Mouse (Mus musculus) cerebellum, adult 2 months (tissue): ENCODE measurements around the gene Siglech. TPM values are rescaled to one million over a fixed set of nuclear protein-coding genes. Genes with fewer than 3 reads are reported as not detected.
"Not testable (repeated sequence)": the region's sequence is repeated elsewhere in the genome, so short reads cannot be mapped to it uniquely, and the experiment has no call there.

Experiments
- DNase-seq, 2 experiments: peaks; one replicate each; pipeline ENCODE4 v3.0.0; 2021
- H3K27ac ChIP-seq: fragments of 200-500 bp; 2 replicates; pipeline ENCODE4 v1.5.1; 2012; ENCODE audit warnings: low read length, control low read depth, inconsistent platforms; ENCODE audit not compliant: insufficient read depth
- H3K27me3 ChIP-seq: fragments of 200-500 bp; 2 replicates; pipeline ENCODE4 v1.6.1; 2012; ENCODE audit warnings: inconsistent platforms, mild to moderate bottlenecking, low read length, moderate library complexity; ENCODE audit not compliant: control insufficient read depth, insufficient read depth
- H3K4me1 ChIP-seq: fragments of 200-500 bp; 2 replicates; pipeline ENCODE4 v1.6.1; 2011; ENCODE audit warnings: low read length; ENCODE audit not compliant: control insufficient read depth, insufficient read depth
- H3K4me3 ChIP-seq: fragments of 200-500 bp; replicated peaks from 2 replicates; pipeline ENCODE3; 2011; ENCODE audit warnings: mild to moderate bottlenecking, low read depth, low read length, control low read depth; ENCODE audit not compliant: insufficient read depth
- CTCF ChIP-seq: fragments of 200-500 bp; IDR thresholded peaks from 2 replicates; pipeline ENCODE4 v1.5.1; 2011; ENCODE audit warnings: low read depth, mild to moderate bottlenecking, control low read depth, low read length, moderate library complexity, borderline replicate concordance; ENCODE audit not compliant: insufficient read depth
- POLR2A ChIP-seq: fragments of 200-500 bp; IDR thresholded peaks from 2 replicates; pipeline ENCODE4 v1.6.1; 2011; ENCODE audit warnings: low read length, control low read depth, borderline replicate concordance; ENCODE audit not compliant: insufficient read depth
- WGBS: fragments of 180-500 bp; shearing (Covaris S2); methylation state at CpG from one replicate; pipeline ENCODE4 v1.1.7; 2018; 5-methylcytosine and 5-hydroxymethylcytosine counted together
- polyA plus RNA-seq: library from polyadenylated mRNA; depleted of rRNA; stranded (reverse); fragments of >200 nt; gene quantifications from 2 replicates; pipeline ENCODE4 v1.2.3, GENCODE M21; 2012

The Siglech gene
- polyA plus RNA-seq, 1 experiment, result 7.8 TPM

DNA sequence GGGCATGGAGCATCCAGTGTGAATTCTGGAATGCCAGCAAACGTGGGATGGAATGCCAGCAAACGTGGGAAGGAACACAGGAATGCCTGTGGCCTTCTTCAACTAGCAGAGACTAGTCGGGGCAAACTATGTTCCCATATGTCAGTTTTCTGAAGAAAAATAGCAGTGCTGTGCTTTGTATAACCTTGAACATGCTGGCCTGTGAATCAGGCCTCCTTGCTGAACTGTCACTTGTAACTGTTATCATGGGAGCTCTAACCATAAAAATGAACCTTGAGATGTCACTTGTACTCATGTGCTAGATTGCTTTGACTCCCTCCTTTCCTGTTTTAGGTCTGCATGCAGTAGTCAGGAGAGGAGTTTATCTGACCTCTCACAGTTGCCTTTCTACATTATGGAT, 17.1 kb upstream of the Siglech start:
- 75% methylated on average over 3 of the region's 3 CpGs for WGBS
- DNase-seq, result no peak
- Histone ChIP-seq H3K27me3 (no peaks in the 10 kb centered on the region), H3K27ac (no peak overlapping the region), H3K4me1 (no peaks in the 10 kb centered on the region), H3K4me3 (no peak overlapping the region)
- TF ChIP-seq POLR2A (no peak), CTCF (no peak)

DNA sequence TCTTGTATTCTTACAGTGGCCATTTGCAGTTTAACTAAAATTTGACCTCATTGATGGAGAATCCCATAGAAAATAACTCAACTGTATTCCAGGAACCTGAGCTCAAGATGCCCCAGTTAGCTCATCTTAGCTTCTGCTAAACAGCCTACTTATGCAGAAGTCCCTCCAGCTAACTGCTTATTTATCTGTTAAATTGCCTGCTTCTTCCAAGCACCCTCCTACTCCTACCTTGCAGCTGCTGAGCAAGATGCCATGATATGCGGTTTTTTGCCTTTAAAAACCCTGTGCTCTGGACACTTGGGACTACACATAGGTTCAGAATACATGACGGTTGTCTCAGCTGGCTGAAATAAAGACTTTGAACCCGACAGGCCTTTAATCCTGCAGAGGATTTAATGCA, 8.6 kb upstream of the Siglech start:
- 62% methylated on average over 3 of the region's 3 CpGs for WGBS
- DNase-seq, result no peak
- Histone ChIP-seq H3K4me1 (no peaks in the 10 kb centered on the region), H3K27ac (no peak overlapping the region), H3K27me3 (no peaks in the 10 kb centered on the region), H3K4me3 (no peak overlapping the region)
- TF ChIP-seq CTCF (no peak), POLR2A (no peak)

DNA sequence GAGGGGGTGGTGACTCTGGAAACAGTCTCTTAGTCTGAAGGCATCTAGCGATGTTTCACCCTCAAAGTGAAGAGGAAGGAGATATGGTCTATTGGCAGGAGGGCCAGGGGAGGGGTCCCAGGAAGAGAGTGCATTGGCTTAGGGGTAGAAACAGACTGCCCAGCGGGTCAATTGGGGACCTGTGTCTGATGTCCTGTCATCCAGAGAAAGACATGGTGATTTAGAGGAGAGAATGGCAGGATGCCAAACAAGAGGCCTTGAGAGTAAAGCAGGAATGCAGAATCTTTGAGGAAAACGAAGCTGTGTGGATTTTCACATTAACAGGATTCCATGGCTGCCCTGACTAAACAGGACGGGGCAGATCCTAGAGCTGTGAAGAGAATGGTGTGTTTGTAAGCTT, 12.0 kb downstream of the Siglech start:
- no peak for TF ChIP-seq CTCF
- 55% methylated on average over 4 of the region's 4 CpGs for WGBS

DNA sequence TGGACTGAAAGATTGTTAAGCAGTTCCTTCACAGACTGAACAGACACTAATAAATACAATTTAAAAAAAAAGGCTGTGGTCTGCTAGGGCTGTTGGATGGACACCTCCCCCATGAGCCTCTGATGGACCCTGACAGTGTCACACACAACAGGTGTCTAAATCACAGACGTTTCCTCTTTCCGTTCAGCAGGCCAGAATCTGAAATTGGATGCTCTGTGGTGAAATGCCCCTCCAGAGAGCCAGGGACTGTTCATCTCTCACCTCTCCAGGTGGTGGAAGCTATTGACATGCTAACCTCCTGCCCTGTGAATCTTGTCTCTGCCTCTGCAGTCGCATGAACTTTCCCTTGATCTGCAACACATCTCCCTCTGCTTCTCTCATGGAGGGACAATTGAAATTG, 14.5 kb downstream of the Siglech start:
- DNase-seq, result no peak
- Histone ChIP-seq H3K4me3 (no peak overlapping the region), H3K27ac (no peak overlapping the region), H3K4me1 (0 out of 2 replicates have a peak, but pooled peaks cover 3% of the 10 kb centered on the region), H3K27me3 (no peaks in the 10 kb centered on the region)
- 46% methylated on average over 3 of the region's 3 CpGs for WGBS
- TF ChIP-seq CTCF (no peak), POLR2A (no peak)

More for the DNA sequence above, 12.0 kb downstream of the Siglech start:
- Histone ChIP-seq H3K27ac (no peak overlapping the region), H3K27me3 (no peaks in the 10 kb centered on the region), H3K4me1 (0 out of 2 replicates have a peak, but pooled peaks cover 3% of the 10 kb centered on the region), H3K4me3 (no peak overlapping the region)
- no peak for DNase-seq

DNA sequence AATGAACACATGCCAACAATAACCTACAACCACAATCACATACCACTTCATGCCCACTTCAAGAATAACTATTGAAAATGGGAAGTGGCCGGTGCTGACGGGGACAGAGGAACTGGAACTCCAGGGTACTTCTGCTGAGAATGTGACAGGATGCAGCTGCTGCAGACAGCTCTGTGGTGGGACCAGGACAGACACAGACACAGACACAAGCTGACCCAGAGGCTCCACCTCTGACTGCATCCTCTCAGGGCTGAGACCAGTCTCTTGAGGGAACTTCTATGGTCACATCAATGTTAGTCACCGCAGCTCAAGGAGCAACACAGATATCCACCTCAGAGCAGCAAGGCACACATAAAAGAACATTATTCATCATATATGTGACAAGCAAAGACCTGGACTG, 16.6 kb downstream of the Siglech start:
- TF ChIP-seq POLR2A, result no peak
- no peak for TF ChIP-seq CTCF
- no peak overlapping the region for H3K27ac ChIP-seq
- H3K27me3 ChIP-seq, result no peaks in the 10 kb centered on the region
- no peak overlapping the region for H3K4me3 ChIP-seq
- no peak for DNase-seq
- 0 out of 2 replicates have a peak, but pooled peaks cover 3% of the 10 kb centered on the region for H3K4me1 ChIP-seq
- WGBS, result 78% methylated on average over 3 of the region's 3 CpGs

DNA sequence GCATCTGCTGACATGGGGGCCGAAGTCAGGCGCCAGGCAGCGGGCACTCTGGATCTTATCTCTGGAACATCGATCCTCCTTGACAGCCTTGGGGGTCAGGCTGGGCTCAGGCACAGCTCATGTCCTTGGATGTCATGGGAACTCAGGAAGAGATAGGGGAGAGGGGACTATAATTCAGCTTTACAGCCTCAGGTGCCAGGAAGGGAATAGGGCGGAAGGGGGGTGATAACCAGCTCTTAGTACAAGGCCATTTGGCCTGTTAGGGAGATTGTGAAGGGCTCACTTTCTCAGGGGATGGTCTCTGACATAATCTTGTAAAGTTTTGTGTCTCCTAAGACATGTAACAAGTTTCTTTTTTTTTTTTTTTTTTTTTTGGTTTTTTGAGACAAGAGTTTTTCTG, 22.6 kb downstream of the Siglech start:
- H3K4me1 ChIP-seq, DNase-seq, H3K27ac ChIP-seq, H3K4me3 ChIP-seq, H3K27me3 ChIP-seq: not testable (repeated sequence)
- 87% methylated on average over 5 of the region's 5 CpGs for WGBS

DNA sequence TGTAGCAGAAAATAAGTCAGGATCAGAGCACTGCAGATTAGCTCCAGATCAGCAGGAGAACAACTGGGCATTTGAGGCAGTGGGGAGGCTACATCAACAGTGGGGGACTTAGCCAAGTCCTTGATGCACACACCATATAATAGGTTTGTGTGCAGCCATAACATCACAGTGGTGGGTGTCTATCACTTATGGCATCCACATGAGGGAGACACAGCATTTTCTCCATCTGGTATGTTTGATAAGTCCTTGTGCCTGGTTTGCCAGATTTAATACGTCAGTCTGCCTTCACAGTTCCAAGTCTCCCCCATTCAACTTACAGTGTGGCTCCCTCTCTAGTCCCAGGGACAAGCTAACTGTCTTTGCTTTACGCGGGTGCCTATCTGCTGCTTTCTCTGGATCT, 24.3 kb downstream of the Siglech start:
- no peak for DNase-seq
- no peak overlapping the region for H3K4me3 ChIP-seq
- no peaks in the 10 kb centered on the region for H3K27me3 ChIP-seq
- H3K4me1 ChIP-seq, result peaks cover 7% of the 10 kb centered on the region; the same call in 1 of the 2 replicates
- WGBS, result 81% methylated on average over 3 of the region's 3 CpGs
- no peak for TF ChIP-seq CTCF
- no peak for TF ChIP-seq POLR2A
- no peak overlapping the region for H3K27ac ChIP-seq

DNA sequence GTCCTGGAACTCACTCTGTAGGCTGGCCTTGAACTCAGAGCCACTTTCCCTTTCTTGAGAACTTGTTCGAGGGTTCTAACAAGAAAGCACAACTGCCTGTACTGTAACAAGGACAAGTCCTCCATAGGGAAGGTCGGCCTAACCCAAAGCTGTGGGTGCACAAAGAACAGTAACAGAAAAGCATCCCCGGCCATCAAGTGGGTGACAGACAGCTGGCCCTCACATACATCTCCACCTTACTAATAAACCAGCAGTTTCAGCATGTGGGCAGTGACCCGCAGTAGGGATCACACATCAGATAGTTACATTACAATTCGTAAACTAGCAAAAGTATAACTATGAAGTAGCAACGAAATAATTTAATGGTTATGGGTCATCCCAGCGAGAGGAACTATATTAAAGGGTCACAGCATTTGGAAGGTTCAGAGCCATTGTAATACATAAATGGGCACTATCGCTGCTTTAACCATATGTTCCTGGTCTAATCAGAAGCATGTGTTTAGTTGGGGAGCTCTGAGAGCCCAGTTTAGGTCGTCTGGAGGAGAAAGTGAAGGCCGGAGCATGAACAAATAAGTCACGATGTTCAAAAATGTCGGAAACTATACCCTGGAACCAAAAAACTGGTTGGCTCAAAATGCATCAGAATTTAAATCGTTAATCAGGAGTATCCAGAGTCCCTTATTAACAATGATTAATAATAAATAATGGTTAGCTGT, 25.4 kb downstream of the Siglech start:
- 30% methylated on average over 13 of the region's 13 CpGs for WGBS
- DNase-seq, result peak; percentile 11 to 24

More for the DNA sequence above, 25.4 kb downstream of the Siglech start:
- no peak overlapping the region for H3K27ac ChIP-seq
- peaks cover 7% of the 10 kb centered on the region; the same call in 1 of the 2 replicates for H3K4me1 ChIP-seq
- H3K4me3 ChIP-seq, result peak overlapping the region; percentile 72
- no peak for TF ChIP-seq CTCF
- TF ChIP-seq POLR2A, result no peak
- H3K27me3 ChIP-seq, result no peaks in the 10 kb centered on the region
